Mouse (Mus musculus): ENCODE measurements around the gene Rif1.

DNA sequence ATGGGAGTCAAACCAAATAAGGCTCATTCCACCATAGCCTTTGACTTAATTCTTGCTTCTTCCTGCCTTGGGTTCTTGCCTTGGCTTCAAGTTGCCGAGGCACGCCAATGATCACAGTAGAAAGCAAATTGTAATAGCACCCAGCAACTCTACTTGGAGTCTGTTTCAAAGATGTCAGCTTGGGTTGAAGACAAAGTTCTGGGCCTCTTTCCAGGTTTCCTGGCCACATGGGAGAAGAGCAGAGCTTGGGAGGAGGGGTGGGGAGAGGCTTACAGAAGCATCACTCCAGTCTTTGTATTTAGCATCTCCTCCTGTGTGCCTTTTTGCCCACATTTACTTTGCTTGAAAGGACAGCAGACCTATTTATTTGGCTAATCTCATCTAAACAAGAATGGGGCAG lies 60.7 kb downstream of the Rif1 start:
- no peak for TF ChIP-seq GATA1 (IDR thresholded peaks at IDR 0.05; ENCODE audit: low read length)
- no peak for TF ChIP-seq TAL1 (IDR thresholded peaks at IDR 0.05; ENCODE audit: low read length)
